Mouse (Mus musculus) embryo, embryonic 9.5 days (tissue): Measurements from ENCODE around the gene Trpt1.
"Not testable (repeated sequence)": the region's sequence is repeated elsewhere in the genome, so short reads cannot be mapped to it uniquely, and the experiment has no call there.

Source experiments
- DNase-seq: peaks from one replicate; pipeline ENCODE4 v3.0.0-alpha.2; 2017; ENCODE audit errors: extremely low spot score

The Trpt1 gene

DNA sequence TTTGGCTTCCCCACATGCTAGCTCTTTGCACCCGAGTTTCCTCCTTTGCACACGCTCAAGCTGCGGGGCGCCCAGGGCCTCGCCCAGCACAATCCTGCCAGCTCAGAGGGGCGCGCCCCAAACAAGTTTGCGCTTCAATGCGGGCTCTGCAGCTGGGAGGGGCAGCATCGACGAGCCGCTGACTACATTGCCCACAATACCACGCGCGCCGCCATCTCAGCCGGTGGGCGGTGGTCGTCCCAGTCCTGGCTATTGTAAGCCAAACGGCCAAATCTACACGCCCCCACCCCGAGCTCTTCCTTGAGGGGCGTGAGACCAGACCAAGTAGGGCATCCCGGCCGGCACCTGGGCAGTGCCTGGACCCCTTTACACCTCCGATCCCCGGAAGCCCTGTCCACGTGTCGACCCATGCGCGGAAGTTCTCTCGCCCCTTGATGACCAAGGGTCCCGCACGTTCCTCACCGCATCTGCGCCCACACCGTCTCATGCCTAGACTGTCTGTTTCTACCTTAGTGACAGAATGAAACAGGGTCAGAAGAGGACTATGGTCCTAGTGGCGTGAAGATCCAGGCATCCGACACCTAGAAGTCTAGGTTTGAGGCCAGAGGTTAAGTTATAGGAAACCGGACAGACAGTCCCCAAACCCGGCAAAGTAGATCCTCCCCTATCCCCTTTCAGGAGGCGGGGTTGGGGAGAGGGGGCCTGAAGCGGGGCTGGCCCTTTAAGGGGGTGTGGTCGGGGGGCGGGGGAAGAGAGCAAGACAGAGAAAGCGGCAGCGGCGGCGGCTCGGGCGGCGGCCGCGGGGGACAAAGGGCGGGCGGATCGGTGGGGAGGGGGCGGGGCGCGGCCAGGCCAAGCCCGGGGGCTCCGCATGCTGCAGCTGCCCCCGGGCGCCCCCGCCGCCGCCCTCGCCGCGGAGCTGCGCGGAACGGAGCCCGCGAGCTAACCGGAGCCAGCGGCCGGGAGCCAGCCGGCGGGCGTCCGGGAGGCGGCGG lies 21.4 kb upstream of the Trpt1 start, which contains the start of gene Ppp1r14b:
TSS of gene Ppp1r14b (plus strand) at position 758 of the 995 bp plus-strand sequence.
- DNase-seq = peak; percentile 95

DNA sequence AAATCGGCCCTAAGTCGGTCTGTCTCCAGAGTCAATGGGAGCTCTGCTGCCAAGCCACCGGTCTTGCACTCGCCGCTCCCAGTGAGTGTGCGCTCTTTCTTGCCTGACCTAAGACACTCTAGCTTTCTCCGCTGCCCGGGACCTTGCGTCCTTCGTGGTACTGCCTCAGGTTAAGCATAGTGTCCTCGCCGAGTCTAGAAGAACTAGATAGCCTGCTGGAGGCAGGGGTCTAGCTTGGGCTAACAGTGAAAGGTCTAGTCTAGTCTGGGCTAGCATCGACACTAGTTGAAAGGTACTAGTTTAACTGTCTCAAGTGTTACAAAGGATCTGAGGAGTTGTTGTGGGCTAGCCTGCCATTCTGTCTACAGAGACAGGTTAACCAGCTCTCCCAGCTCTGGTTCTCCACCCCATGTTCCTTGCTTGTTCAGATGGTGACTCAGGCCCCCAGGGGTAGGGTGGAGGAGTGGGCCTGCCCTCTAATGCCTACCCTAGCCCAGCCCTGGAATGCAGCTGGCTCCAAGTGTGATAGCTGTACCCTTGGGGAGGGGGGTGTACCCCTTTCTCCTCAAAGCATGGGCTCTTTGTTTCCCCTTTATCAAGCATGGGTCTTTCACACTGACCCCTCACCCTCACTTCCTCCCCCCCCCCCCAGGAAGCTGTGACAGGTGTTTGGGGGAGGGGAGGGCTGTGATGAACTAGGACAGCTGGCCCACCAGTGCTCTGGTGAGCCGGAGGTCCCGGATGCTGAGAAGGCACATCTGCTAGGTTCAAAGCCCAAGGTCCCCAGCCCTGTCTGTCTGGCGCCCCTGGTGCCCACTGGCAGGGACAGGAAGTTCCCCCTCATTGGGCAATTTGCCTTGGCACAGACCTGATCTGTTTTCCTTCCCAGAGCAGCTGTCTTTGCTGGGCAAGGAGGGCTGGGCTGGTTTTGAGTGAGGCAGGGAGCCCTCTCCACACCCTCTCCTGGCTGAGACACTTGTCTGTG lies 20.1 kb upstream of the Trpt1 start, which contains the start of gene Plcb3:
TSS of gene Plcb3 (minus strand) at position 934 of the 985 bp plus-strand sequence.
- peak; percentile 77 for DNase-seq

- DNase-seq = no peak
Observed at GRCm38 (mm10) chr19:6977759-6978638, 17.9 kb upstream of the Trpt1 start.

DNA sequence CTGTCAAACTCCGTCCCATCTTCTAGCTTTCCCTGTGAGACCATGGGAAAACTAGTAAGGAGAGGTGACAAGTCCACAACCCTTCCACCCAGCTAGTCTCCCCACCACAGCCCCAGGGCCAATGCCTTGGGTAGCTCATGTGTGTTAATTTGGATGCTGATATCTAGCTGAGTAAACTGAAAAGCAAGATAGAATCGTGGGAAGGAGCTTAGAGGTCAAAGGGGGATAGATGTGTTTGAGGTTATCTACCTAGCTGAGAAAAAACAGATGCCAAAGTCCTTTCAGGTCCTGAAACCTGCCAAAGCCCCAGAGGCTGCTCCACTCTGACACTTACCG lies 17.3 kb upstream of the Trpt1 start:
- DNase-seq = no peak

GRCm38 (mm10) chr19:6979001-6979479 lies 16.9 kb upstream of the Trpt1 start:
- peak; percentile 60 for DNase-seq

DNA sequence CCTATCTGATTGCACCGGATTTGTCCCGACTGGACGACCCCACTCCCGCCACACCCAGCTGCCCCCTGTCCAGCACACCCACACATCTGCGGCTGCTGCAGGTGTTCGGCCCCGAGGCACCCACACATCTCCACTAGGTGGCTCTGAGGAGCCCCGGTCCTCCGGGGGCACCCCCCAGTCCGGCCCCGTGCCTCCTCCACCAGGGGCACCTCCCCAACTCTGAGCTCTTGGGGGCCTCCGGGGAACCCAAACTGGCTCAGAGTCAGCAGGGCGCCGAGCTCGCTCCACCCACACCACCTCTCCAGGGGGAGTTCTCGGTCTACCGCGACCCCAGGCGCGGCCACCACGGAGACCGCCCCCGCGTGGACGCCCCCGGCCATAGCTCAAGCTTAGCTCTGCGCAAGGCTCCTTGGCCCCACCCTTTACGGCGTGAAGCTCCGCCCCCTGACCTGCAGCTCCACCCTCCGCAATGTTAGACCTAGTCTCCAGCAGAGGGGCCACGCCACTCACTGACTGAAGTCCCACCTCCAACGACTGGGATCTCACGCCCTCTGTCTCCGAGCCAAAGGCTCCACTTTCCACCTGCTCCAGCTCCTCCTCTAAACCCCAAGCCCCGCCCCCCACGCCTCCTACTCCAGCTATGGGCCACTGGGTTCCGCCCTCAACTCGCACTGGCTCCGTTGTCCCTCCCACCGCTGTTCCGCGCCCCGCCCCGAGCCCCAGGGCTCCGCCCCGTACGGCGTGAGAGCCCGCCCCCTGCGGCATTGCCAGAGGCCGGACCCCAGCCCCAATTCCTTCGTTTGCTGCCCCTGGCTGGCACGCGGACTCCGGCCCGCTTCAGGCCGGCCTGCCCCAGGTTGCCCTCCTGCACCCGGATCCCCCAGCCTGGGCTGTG lies 16.2 kb upstream of the Trpt1 start:
- peak; percentile 100 for DNase-seq

DNA sequence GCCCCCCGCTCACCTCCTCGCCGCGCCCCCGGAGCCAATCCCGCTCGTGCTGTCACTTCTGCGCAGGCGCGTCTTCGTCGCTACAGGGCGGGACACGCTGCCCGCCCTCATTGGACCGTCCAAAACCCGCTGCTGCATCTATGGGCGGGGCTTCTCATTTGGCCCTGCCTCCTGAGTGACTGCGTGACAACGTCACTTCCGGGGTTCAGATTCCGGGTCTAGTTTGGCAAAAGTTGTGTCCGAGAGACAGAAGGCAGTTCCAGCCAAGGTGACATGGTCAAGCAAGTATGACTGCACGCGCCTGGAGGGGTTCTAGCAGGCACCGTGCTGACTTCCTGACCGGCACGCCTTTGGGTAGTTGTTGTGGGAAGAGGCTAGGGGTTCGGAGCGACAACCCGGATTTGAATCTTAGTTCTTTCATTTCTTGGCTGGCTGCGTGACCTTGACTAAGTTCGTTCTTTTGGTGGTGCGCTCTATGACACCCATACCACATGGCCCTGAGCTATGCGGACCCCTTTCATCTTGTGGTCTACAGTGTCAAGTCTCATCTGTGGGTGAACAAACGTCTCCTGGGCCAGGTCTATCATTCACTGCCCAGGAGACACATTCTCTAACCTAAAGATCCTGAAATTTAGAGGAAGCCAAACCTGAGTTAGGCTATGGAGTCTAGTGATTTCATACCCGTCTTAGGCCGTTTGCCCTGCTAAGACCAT lies 15.4 kb upstream of the Trpt1 start, which contains the start of gene Fkbp2:
TSS of gene Fkbp2 (minus strand) at position 121 of the 713 bp plus-strand sequence.
- peak; percentile 99 for DNase-seq

DNA sequence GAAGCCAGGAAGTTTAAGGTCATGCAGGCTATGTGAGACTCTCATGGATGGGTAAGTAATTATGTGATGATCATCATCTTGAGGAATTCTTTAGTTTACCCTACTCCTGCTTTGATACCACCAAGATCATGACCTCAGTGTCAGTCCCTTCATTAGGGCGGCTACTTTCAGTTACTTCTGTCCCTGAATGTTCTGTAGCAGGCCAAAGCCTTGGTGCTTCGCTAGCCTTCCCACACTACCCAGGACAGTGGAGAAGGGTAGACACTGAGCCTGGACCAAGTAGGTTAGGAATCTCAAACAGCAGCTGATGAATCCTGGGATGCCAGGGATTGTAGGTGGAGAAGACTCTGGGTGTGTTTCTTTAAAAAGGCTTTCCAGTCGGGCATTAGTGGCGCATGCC lies 14.5 kb upstream of the Trpt1 start:
- DNase-seq = no peak

DNA sequence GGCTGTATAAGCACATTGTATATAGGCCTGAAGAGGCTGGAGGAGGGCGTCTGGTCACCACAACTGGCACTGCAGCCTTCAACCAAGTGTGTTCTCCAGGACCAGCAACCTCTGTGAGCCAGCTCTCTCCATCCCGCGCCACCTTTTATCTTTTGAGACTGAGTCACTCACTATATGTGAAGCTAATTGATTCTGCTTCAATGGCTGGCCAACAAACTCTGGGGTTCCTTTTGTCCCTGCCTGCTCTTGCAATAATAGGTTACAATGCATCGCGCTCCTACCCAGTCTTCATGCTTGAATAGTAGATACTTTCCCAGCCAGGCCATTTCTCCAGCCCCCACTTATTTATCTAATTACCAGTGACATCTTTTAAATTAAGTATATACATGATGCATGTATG lies 12.3 kb upstream of the Trpt1 start:
- DNase-seq = no peak

GRCm38 (mm10) chr19:6985300-6985699 lies 10.6 kb upstream of the Trpt1 start:
- DNase-seq = no peak

DNA sequence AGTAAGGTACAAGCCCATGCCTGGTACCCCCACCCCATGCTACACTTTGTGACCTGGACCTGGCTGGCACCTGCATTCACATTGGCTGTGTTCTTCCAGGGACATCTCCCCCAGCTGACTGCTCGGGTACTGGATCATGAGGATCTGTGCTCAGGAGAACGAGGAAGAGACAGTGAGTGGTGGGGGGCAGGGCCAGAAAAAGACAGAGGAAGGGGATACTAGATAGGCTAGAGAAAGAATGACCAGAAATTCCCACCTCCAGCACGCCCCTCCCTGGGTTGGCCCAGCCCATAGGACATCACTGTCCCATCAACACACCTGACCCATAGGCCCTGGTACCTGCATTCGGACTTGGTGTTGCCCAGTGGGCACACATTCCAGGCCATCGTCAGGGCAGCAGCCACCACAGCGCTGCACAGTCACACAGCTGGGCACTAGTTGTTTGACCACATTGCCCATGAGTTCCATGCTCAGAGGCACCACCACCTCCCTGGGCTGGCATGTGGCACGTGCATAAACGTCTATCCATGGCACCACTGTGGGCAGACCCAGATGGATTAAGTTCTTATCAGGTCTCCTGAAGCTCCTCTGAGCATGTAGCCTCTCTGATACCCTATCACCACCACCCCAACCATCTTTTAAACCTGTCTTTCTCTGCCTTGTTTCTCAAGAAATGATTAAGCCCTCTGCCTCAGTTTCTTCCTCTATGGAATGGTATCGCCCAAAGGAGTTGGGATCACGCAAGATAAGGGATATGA lies 9.8 kb upstream of the Trpt1 start:
- no peak for DNase-seq

DNA sequence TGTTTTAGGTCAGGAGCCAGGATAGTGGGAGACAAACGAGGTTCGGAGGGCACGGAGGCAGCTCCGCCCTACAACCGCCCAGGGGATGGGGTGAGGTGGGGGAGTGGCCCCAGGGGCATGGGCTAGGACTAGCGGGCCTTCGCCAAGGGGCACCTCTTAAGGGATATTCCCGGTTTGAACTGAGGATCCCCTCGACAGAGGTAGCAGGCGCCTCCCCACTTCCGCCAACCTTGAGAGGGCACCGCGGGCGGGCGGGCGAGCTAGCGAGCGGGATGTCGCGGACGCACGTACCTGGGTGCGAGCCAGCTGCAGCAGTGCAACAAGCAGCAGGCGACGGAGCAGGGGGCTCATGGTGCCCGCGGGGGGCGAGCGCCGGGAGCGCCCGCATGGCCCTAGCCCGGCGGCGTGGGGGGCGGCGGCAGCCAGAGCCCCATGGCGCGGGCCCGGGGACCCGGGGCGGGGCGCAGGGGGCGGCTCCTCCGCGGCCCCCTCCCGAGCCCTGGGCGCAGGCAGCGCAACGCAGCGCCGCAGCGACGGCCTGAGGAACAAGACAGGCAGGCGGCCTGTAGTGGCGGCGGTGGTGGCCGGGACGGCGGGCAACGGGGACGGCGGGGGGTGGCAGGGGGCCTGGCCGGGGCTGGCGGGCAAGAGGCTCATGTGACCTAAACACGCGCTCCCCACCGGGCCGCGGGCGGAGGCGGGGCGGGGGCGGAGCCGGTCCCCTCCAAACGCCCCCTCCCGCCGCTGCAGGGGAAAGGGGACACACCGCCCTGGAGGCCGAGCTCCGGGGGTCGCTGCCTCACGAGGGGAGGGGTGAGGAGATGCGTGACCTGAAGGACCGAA lies 8.6 kb upstream of the Trpt1 start, which contains the start of gene Vegfb:
TSS of gene Vegfb (minus strand) at position 591 of the 843 bp plus-strand sequence.
- peak; percentile 81 for DNase-seq

GRCm38 (mm10) chr19:6987904-6988285 lies 8.0 kb upstream of the Trpt1 start:
- DNase-seq = no peak

DNA sequence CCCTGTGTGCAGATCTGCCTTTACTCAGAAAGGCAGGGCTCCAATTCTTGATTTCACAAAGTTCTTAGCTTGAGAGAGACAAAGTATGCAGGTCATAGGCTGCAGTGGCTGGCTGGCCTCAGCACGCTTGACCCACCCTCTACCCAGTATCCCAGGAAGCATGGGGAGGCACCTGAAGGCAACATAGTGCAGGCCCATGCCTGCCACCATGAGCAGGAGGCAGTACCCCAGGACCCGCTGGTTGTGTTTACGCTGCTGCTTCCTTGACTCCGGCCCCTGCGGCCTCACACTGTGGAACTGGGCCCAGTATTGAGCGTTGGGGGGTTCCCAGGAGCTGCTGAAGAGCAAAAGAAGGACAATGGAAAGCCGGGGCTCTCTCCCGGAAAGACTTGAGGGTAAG lies 6.7 kb upstream of the Trpt1 start:
- DNase-seq = no peak

GRCm38 (mm10) chr19:6990712-6991111 lies 5.2 kb upstream of the Trpt1 start:
- DNase-seq = no peak

- not testable (repeated sequence) for DNase-seq
Observed at GRCm38 (mm10) chr19:6991166-6991565, 4.8 kb upstream of the Trpt1 start.
